Mouse (Mus musculus): ENCODE data around the gene Gng2. TPM values are rescaled to one million over a fixed set of nuclear protein-coding genes. Genes with fewer than 3 reads are reported as not detected.
"Not testable (repeated sequence)": the region's sequence is repeated elsewhere in the genome, so short reads cannot be mapped to it uniquely, and the experiment has no call there.

The Gng2 gene
- polyA plus RNA-seq, 1 experiment from 2014 or later, result 187 TPM

DNA sequence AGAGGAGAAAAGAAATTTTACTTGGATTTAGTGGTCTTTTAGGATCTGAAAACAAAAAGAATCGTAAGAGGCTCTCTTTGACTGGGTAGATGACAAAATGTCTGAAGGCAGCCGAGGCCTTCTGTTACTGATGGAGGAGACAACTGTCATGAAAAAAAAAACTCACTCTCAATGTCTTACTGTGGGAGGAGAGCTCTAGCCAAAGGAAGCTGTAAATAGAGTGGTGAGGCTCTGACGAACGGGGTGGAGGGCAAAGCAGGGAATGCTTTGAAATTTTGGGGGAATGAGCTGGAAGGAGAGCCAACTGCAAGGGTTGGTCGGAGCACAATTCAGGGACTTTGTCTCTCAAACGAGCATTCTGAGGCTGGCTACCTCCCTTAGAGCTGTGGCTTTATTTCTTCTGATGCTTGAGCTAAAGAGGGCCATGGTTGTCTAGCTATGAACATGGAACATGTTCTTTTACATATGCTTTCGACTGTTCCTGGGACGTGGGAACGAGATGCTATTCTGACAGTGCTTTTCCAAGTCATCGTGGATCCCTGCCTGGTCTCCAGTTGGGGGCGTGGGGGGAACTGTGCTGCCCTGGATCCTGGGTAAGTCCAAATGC, 103.1 kb downstream of the Gng2 start:
- no peak overlapping the region for H3K4me3 ChIP-seq (replicated peaks)
- H3K9ac ChIP-seq, result no peak overlapping the region

GRCm38 (mm10) chr14:19867286-19867935, 110.0 kb downstream of the Gng2 start:
- H3K9me3 ChIP-seq, result no peaks in the 10 kb centered on the region
- H3K36me3 ChIP-seq (replicated peaks), result peaks cover 4% of the 10 kb centered on the region; the same call in 1 of the 2 replicates
- no peak overlapping the region for H3K4me2 ChIP-seq
- H3K27me3 ChIP-seq, result no peaks in the 10 kb centered on the region
- WGBS, result 75% methylated on average over 5 of the region's 5 CpGs
- no peak overlapping the region for H3K9ac ChIP-seq
- H3K4me3 ChIP-seq (replicated peaks), result no peak overlapping the region
- H3K27ac ChIP-seq, result no peak overlapping the region
- peaks cover 9% of the 10 kb centered on the region for H3K4me1 ChIP-seq
- no peak for ATAC-seq (ENCODE audit: low FRiP score)

More for the DNA sequence above, 103.1 kb downstream of the Gng2 start:
- 75% methylated on average over 11 of the region's 11 CpGs for WGBS
- Histone ChIP-seq H3K36me3 (replicated peaks) (peaks cover 29% of the 10 kb centered on the region), H3K4me1 (0 out of 2 replicates have a peak, but pooled peaks cover 3% of the 10 kb centered on the region), H3K4me2 (no peak overlapping the region), H3K9me3 (no peaks in the 10 kb centered on the region), H3K27ac (no peak overlapping the region), H3K27me3 (no peaks in the 10 kb centered on the region)
- no peak for ATAC-seq (ENCODE audit: low FRiP score)

DNA sequence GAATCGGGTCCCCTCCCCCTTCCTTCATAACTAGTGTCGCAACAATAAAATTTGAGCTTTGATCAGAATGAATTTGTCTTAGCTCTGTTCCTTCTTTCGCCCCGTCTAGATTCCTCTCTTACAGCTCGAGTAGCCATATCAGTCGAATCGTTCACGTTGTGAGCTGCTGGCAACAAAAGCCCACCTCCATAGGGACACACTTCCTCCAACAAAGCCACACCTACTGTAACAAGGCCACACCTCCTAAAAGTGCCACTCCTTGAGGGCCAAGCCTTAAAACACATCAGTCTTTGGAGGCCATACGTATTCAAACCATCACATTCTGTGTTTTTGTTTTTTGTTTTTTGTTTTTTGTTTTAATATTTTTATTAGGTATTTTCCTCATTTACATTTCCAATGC, 112.3 kb downstream of the Gng2 start:
- H3K27me3 ChIP-seq; H3K9ac ChIP-seq; ATAC-seq (ENCODE audit: low FRiP score): not testable (repeated sequence)

DNA sequence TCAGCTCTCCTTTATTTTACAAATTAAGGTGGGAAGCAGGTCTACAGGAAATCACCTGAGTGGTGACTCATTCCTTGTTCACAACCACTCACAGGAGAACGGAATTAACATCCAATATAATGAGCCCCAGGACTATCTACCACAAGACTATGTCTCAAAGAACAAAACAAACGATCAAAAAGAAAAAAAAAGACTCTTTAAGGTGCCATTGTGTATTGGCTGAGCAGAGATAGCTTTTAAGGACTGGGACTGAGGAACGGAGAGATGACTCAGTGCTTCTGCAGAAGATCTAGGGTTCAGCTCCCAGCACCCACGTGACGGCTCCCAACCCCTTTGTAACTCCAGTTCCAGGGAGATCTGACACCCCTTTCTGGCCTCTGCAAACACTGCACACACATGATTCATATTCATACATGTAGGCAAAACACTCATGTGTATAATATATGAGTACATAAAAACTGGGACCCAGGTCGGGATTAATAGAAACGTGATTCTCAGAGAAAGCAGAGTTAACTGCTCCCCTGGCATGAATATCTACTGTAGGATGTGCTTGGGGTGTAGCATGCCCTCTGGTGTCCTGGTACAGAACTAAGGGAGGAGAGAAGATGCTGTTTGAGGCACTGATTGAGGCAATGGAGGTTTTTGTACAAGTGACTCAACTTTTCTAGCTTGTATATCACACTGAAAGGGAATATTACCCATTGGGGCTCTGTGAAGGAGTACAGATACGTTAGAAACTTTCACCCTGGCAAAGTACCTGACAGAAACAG, 115.9 kb downstream of the Gng2 start:
- WGBS, result 87% methylated on average over 8 of the region's 8 CpGs
- H3K36me3 ChIP-seq (replicated peaks), result no peaks in the 10 kb centered on the region
- no peak overlapping the region for H3K4me2 ChIP-seq
- ATAC-seq (ENCODE audit: low FRiP score), result no peak
- H3K4me3 ChIP-seq (replicated peaks), result no peak overlapping the region
- H3K9me3 ChIP-seq, result no peaks in the 10 kb centered on the region
- no peak overlapping the region for H3K27ac ChIP-seq
- no peaks in the 10 kb centered on the region for H3K27me3 ChIP-seq
- H3K4me1 ChIP-seq, result no peaks in the 10 kb centered on the region
- no peak overlapping the region for H3K9ac ChIP-seq

More for the DNA sequence above, 112.3 kb downstream of the Gng2 start:
- WGBS, result 91% methylated on average over 9 of the region's 9 CpGs
- H3K9me3 ChIP-seq; H3K4me2 ChIP-seq; H3K4me1 ChIP-seq; H3K36me3 ChIP-seq (replicated peaks); H3K4me3 ChIP-seq (replicated peaks); H3K27ac ChIP-seq: not testable (repeated sequence)

- no peak overlapping the region for H3K9ac ChIP-seq
- no peak overlapping the region for H3K27ac ChIP-seq
- no peak for ATAC-seq (ENCODE audit: low FRiP score)
- no peaks in the 10 kb centered on the region for H3K27me3 ChIP-seq
- no peaks in the 10 kb centered on the region for H3K9me3 ChIP-seq
- H3K4me1 ChIP-seq, result no peaks in the 10 kb centered on the region
- WGBS, result 92% methylated on average over 4 of the region's 4 CpGs
- no peaks in the 10 kb centered on the region for H3K36me3 ChIP-seq (replicated peaks)
- no peak overlapping the region for H3K4me2 ChIP-seq
- no peak overlapping the region for H3K4me3 ChIP-seq (replicated peaks)
Observed at GRCm38 (mm10) chr14:19860281-19860680, 117.1 kb downstream of the Gng2 start.

- H3K9me3 ChIP-seq, result no peaks in the 10 kb centered on the region
- ATAC-seq (ENCODE audit: low FRiP score), result no peak
- H3K4me3 ChIP-seq (replicated peaks), result no peak overlapping the region
- H3K4me2 ChIP-seq, result no peak overlapping the region
- H3K27ac ChIP-seq, result no peak overlapping the region
- H3K4me1 ChIP-seq, result no peaks in the 10 kb centered on the region
- H3K9ac ChIP-seq, result no peak overlapping the region
- WGBS, result 49% methylated on average over 8 of the region's 8 CpGs
- H3K36me3 ChIP-seq (replicated peaks), result no peaks in the 10 kb centered on the region
- H3K27me3 ChIP-seq, result no peaks in the 10 kb centered on the region
Observed at GRCm38 (mm10) chr14:19858808-19859776, 118.3 kb downstream of the Gng2 start.

- Histone ChIP-seq H3K9me3 (no peaks in the 10 kb centered on the region), H3K9ac (no peak overlapping the region), H3K27me3 (no peaks in the 10 kb centered on the region), H3K4me1 (no peaks in the 10 kb centered on the region), H3K36me3 (replicated peaks) (no peaks in the 10 kb centered on the region), H3K27ac (no peak overlapping the region), H3K4me3 (replicated peaks) (no peak overlapping the region), H3K4me2 (no peak overlapping the region)
- WGBS, result 71% methylated on average over 2 of the region's 2 CpGs
- 0 out of 2 replicates have a peak, but pooled peaks have one; percentile 30 for ATAC-seq (ENCODE audit: low FRiP score)
Observed at GRCm38 (mm10) chr14:19858279-19858678, 119.1 kb downstream of the Gng2 start.

DNA sequence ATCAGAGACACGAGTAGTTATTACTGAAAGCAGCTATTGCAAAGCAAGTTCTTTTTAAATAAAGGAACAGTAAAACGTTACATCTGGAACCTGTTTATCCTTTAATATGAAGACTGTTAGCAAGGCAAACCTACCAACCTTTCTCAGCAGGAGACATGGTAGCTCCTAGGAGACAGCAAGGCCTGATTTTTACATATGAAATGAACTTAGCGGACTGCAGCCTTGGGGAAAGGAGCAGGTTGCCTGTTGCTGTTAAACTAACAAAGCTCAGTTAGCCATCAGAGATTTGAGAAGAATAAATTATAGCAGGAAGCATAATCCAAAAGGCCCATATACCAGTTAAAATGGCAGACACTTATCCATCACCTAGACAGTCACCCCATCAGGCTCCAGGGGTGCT, 124.0 kb downstream of the Gng2 start:
- H3K27ac ChIP-seq, result no peak overlapping the region

DNA sequence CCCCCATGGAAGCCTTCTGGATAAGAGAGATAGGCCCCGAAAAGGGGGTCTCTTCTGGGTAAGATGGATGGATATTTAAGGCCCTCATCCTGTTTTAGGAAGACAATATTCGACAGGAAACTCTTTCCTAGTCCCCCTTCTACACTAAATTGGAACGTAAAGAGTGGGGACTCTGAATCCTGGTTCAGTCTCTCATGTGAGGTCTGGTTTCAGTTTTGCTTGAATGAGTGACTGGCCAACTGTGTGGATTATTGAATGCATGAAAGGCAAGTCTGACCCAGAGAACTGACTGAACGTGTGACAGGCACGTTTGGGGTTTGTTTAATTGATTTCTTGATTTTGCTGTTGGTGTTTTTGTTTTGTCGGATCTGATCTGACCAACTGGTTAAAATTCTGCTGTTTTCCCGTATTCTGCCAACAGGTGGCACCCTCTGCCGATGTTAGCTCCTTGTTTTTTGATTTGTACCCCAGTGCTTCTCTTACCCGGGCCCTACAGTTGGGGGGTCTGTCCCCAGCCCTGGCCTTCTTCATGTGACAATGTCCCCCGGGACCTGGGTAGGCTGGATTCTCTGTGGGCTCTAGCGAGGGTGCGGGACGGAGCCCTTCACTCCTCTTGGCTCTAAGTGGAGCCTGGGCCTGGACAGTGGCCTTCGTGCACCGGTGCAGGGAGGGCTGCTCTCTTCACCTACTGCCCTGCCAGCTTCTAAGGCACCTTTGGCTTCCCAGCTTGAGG, 137.7 kb downstream of the Gng2 start:
- Histone ChIP-seq H3K9me3 (no peaks in the 10 kb centered on the region), H3K4me1 (0 out of 2 replicates have a peak, but pooled peaks cover 5% of the 10 kb centered on the region), H3K4me3 (replicated peaks) (peak overlapping the region; percentile 19; the same call in 1 of the 2 replicates), H3K36me3 (replicated peaks) (no peaks in the 10 kb centered on the region), H3K9ac (peak overlapping the region; percentile 33; the same call in 1 of the 2 replicates), H3K27ac (no peak overlapping the region), H3K4me2 (peak overlapping the region; percentile 49), H3K27me3 (no peaks in the 10 kb centered on the region)
- peak; percentile 75 for ATAC-seq (ENCODE audit: low FRiP score)
- WGBS, result 26% methylated on average over 15 of the region's 15 CpGs

More for the DNA sequence above, 124.0 kb downstream of the Gng2 start:
- Histone ChIP-seq H3K4me3 (replicated peaks) (no peak overlapping the region), H3K4me2 (no peak overlapping the region), H3K9me3 (no peaks in the 10 kb centered on the region), H3K27me3 (no peaks in the 10 kb centered on the region), H3K36me3 (replicated peaks) (no peaks in the 10 kb centered on the region), H3K4me1 (no peaks in the 10 kb centered on the region), H3K9ac (no peak overlapping the region)
- ATAC-seq (ENCODE audit: low FRiP score), result no peak
- 57% methylated on average over 3 of the region's 3 CpGs for WGBS

GRCm38 (mm10) chr14:19836289-19836688, 141.1 kb downstream of the Gng2 start:
- WGBS, result 77% methylated on average over 3 of the region's 3 CpGs
- no peaks in the 10 kb centered on the region for H3K9me3 ChIP-seq
- H3K4me3 ChIP-seq (replicated peaks), result no peak overlapping the region
- 0 out of 2 replicates have a peak overlapping the region, but pooled peaks have one; percentile 42 for H3K27ac ChIP-seq
- no peak overlapping the region for H3K9ac ChIP-seq
- no peaks in the 10 kb centered on the region for H3K36me3 ChIP-seq (replicated peaks)
- no peaks in the 10 kb centered on the region for H3K27me3 ChIP-seq
- 0 out of 2 replicates have a peak, but pooled peaks cover 5% of the 10 kb centered on the region for H3K4me1 ChIP-seq
- no peak overlapping the region for H3K4me2 ChIP-seq
- ATAC-seq (ENCODE audit: low FRiP score), result no peak

DNA sequence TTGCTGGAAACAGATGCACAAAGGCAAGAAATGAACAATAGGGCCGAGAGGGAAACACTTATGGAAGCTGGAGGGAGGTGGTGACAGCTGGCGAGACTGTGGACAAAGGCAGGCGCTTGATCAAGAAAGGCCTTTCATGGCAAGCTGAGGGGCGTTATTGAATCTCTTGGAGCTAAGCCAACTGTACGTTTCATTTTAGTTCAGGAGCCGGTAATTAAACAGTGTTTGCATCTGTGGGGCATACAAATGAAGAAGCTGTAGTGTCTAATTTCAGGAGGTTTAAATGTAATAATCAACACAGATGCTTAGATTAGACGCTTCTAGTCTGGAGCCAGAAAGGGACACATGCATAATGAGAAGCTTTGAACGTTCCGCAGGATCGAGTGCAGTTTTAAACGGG, 151.9 kb downstream of the Gng2 start:
- peak overlapping the region; percentile 95 for H3K27ac ChIP-seq
- H3K4me2 ChIP-seq, result peak overlapping the region; percentile 34
- WGBS, result 15% methylated on average over 11 of the region's 11 CpGs
- 0 out of 2 replicates have a peak, but pooled peaks cover 3% of the 10 kb centered on the region for H3K9me3 ChIP-seq
- peaks cover 32% of the 10 kb centered on the region for H3K4me1 ChIP-seq
- H3K4me3 ChIP-seq (replicated peaks), result no peak overlapping the region
- peak; percentile 74 for ATAC-seq (ENCODE audit: low FRiP score)
- no peak overlapping the region for H3K9ac ChIP-seq
- H3K36me3 ChIP-seq (replicated peaks), result peaks cover 12% of the 10 kb centered on the region
- peaks cover 3% of the 10 kb centered on the region; the same call in 1 of the 2 replicates for H3K27me3 ChIP-seq

All from forebrain, embryonic 12.5 days (tissue).